Mouse (Mus musculus): ENCODE results near the gene Keap1. TPM values are rescaled to one million over a fixed set of nuclear protein-coding genes. Genes with fewer than 3 reads are reported as not detected.

The Keap1 gene
- polyA plus RNA-seq, 1 experiment from 2014 or later = 60.4 TPM

GRCm38 (mm10) chr9:21249629-21250508 lies 10.7 kb upstream of the Keap1 start:
- Histone ChIP-seq H3K9me3 (ENCODE audit: control insufficient read depth, low read length) (no peaks in the 10 kb centered on the region), H3K36me3 (ENCODE audit: control insufficient read depth, insufficient read depth, low read length) (no peaks in the 10 kb centered on the region), H3K9ac (ENCODE audit: low read length) (no peak overlapping the region), H3K27me3 (ENCODE audit: control insufficient read depth, insufficient read depth, low read depth, low read length) (peaks cover 63% of the 10 kb centered on the region), H3K4me3 (ENCODE audit: low read length) (no peak overlapping the region), H3K4me2 (ENCODE audit: low read depth, low read length) (no peak overlapping the region), H3K27ac (ENCODE audit: low read length) (no peak overlapping the region), H3K4me1 (replicated peaks; ENCODE audit: control insufficient read depth, insufficient read depth, low read length) (peaks cover 9% of the 10 kb centered on the region; the same call in 1 of the 2 replicates)
- WGBS = 20% methylated on average over 17 of the region's 17 CpGs
- ATAC-seq (ENCODE audit: low read depth) = peak; percentile 29; the same call in 1 of the 2 replicates

GRCm38 (mm10) chr9:21248326-21248725 lies 9.2 kb upstream of the Keap1 start, which contains the start of gene S1pr5:
Gene S1pr5, minus strand, starts transcription at chr9:21248443.
- Histone ChIP-seq H3K4me2 (ENCODE audit: low read depth, low read length) (peak within 1 kb of the TSS; percentile 51), H3K27me3 (ENCODE audit: control insufficient read depth, insufficient read depth, low read depth, low read length) (peaks cover 78% of the 10 kb centered on the region), H3K27ac (ENCODE audit: low read length) (no peak within 1 kb of the TSS), H3K9ac (ENCODE audit: low read length) (0 out of 2 replicates have a peak within 1 kb of the TSS, but pooled peaks have one; percentile 39), H3K4me1 (replicated peaks; ENCODE audit: control insufficient read depth, insufficient read depth, low read length) (peaks cover 17% of the 10 kb centered on the region), H3K4me3 (ENCODE audit: low read length) (peak within 1 kb of the TSS; percentile 40), H3K36me3 (ENCODE audit: control insufficient read depth, insufficient read depth, low read length) (no peaks in the 10 kb centered on the region), H3K9me3 (ENCODE audit: control insufficient read depth, low read length) (no peaks in the 10 kb centered on the region)
- peak; percentile 54; the same call in 1 of the 2 replicates for ATAC-seq (ENCODE audit: low read depth)
- WGBS = 2% methylated on average over 30 of the region's 30 CpGs

GRCm38 (mm10) chr9:21246342-21246741 lies 7.2 kb upstream of the Keap1 start:
- peaks cover 17% of the 10 kb centered on the region for H3K4me1 ChIP-seq (replicated peaks; ENCODE audit: control insufficient read depth, insufficient read depth, low read length)
- no peak overlapping the region for H3K27ac ChIP-seq (ENCODE audit: low read length)
- no peak overlapping the region for H3K4me2 ChIP-seq (ENCODE audit: low read depth, low read length)
- peaks cover 87% of the 10 kb centered on the region for H3K27me3 ChIP-seq (ENCODE audit: control insufficient read depth, insufficient read depth, low read depth, low read length)
- 91% methylated on average over 1 of the region's 1 CpGs for WGBS
- H3K36me3 ChIP-seq (ENCODE audit: control insufficient read depth, insufficient read depth, low read length) = no peaks in the 10 kb centered on the region
- H3K9me3 ChIP-seq (ENCODE audit: control insufficient read depth, low read length) = peaks cover 4% of the 10 kb centered on the region; the same call in 1 of the 2 replicates
- H3K9ac ChIP-seq (ENCODE audit: low read length) = no peak overlapping the region
- H3K4me3 ChIP-seq (ENCODE audit: low read length) = no peak overlapping the region
- no peak for ATAC-seq (ENCODE audit: low read depth)

- peak overlapping the region; percentile 74 for H3K4me2 ChIP-seq (ENCODE audit: low read depth, low read length)
- H3K27ac ChIP-seq (ENCODE audit: low read length) = no peak overlapping the region
- peaks cover 4% of the 10 kb centered on the region; the same call in 1 of the 2 replicates for H3K9me3 ChIP-seq (ENCODE audit: control insufficient read depth, low read length)
- no peak for ATAC-seq (ENCODE audit: low read depth)
- peak overlapping the region; percentile 50 for H3K9ac ChIP-seq (ENCODE audit: low read length)
- peaks cover 17% of the 10 kb centered on the region for H3K4me1 ChIP-seq (replicated peaks; ENCODE audit: control insufficient read depth, insufficient read depth, low read length)
- peaks cover 75% of the 10 kb centered on the region for H3K27me3 ChIP-seq (ENCODE audit: control insufficient read depth, insufficient read depth, low read depth, low read length)
- WGBS = 1% methylated on average over 16 of the region's 16 CpGs
- H3K4me3 ChIP-seq (ENCODE audit: low read length) = peak overlapping the region; percentile 47
- no peaks in the 10 kb centered on the region for H3K36me3 ChIP-seq (ENCODE audit: control insufficient read depth, insufficient read depth, low read length)
Observed at GRCm38 (mm10) chr9:21245113-21245487, 5.9 kb upstream of the Keap1 start.

GRCm38 (mm10) chr9:21244428-21245112 lies 5.4 kb upstream of the Keap1 start:
- H3K27me3 ChIP-seq (ENCODE audit: control insufficient read depth, insufficient read depth, low read depth, low read length) = peaks cover 70% of the 10 kb centered on the region
- peaks cover 19% of the 10 kb centered on the region for H3K4me1 ChIP-seq (replicated peaks; ENCODE audit: control insufficient read depth, insufficient read depth, low read length)
- under 1% methylated on average over 72 of the region's 72 CpGs for WGBS
- H3K27ac ChIP-seq (ENCODE audit: low read length) = no peak overlapping the region
- peak overlapping the region; percentile 47 for H3K4me3 ChIP-seq (ENCODE audit: low read length)
- peak overlapping the region; percentile 50 for H3K9ac ChIP-seq (ENCODE audit: low read length)
- no peaks in the 10 kb centered on the region for H3K36me3 ChIP-seq (ENCODE audit: control insufficient read depth, insufficient read depth, low read length)
- H3K4me2 ChIP-seq (ENCODE audit: low read depth, low read length) = peak overlapping the region; percentile 74
- H3K9me3 ChIP-seq (ENCODE audit: control insufficient read depth, low read length) = peaks cover 4% of the 10 kb centered on the region; the same call in 1 of the 2 replicates
- ATAC-seq (ENCODE audit: low read depth) = peak; percentile 47

GRCm38 (mm10) chr9:21243826-21244427 lies 4.8 kb upstream of the Keap1 start:
- Histone ChIP-seq H3K4me2 (ENCODE audit: low read depth, low read length) (peak overlapping the region; percentile 74), H3K9me3 (ENCODE audit: control insufficient read depth, low read length) (peaks cover 4% of the 10 kb centered on the region; the same call in 1 of the 2 replicates), H3K4me1 (replicated peaks; ENCODE audit: control insufficient read depth, insufficient read depth, low read length) (peaks cover 19% of the 10 kb centered on the region), H3K27me3 (ENCODE audit: control insufficient read depth, insufficient read depth, low read depth, low read length) (peaks cover 63% of the 10 kb centered on the region), H3K4me3 (ENCODE audit: low read length) (peak overlapping the region; percentile 47), H3K36me3 (ENCODE audit: control insufficient read depth, insufficient read depth, low read length) (no peaks in the 10 kb centered on the region), H3K27ac (ENCODE audit: low read length) (no peak overlapping the region), H3K9ac (ENCODE audit: low read length) (peak overlapping the region; percentile 50)
- no peak for ATAC-seq (ENCODE audit: low read depth)
- 7% methylated on average over 42 of the region's 42 CpGs for WGBS

DNA sequence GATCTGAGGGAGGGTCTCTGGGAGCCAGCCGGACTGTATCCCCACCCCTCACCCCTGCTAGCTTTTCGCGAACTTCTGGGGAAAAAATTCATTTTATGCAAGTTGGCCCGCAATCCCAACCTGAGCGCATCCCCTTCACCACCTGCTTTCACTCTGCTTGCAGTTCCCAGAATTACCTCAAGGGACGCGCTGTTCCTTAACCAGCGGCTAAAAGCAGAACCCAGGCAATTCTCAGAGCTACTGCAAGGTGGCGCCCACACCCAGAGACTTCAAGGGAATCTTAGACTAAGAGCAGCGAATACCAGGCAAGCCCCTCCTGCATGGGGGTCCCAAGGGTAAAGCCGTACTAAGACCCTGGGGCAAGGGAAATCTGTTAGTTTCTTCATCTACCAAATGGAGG lies 2.2 kb upstream of the Keap1 start:
- Histone ChIP-seq H3K36me3 (ENCODE audit: control insufficient read depth, insufficient read depth, low read length) (no peaks in the 10 kb centered on the region), H3K9me3 (ENCODE audit: control insufficient read depth, low read length) (peaks cover 4% of the 10 kb centered on the region; the same call in 1 of the 2 replicates), H3K4me1 (replicated peaks; ENCODE audit: control insufficient read depth, insufficient read depth, low read length) (peaks cover 27% of the 10 kb centered on the region), H3K9ac (ENCODE audit: low read length) (no peak overlapping the region), H3K27me3 (ENCODE audit: control insufficient read depth, insufficient read depth, low read depth, low read length) (peaks cover 42% of the 10 kb centered on the region), H3K4me2 (ENCODE audit: low read depth, low read length) (no peak overlapping the region), H3K4me3 (ENCODE audit: low read length) (no peak overlapping the region), H3K27ac (ENCODE audit: low read length) (no peak overlapping the region)
- ATAC-seq (ENCODE audit: low read depth) = no peak
- 6% methylated on average over 11 of the region's 11 CpGs for WGBS

GRCm38 (mm10) chr9:21239465-21239848 lies 296 bp upstream of the Keap1 start:
- H3K4me1 ChIP-seq (replicated peaks; ENCODE audit: control insufficient read depth, insufficient read depth, low read length) = peaks cover 21% of the 10 kb centered on the region
- peak overlapping the region; percentile 95 for H3K4me3 ChIP-seq (ENCODE audit: low read length)
- H3K36me3 ChIP-seq (ENCODE audit: control insufficient read depth, insufficient read depth, low read length) = peaks cover 9% of the 10 kb centered on the region
- no peak for ATAC-seq (ENCODE audit: low read depth)
- H3K4me2 ChIP-seq (ENCODE audit: low read depth, low read length) = peak overlapping the region; percentile 73
- peak overlapping the region; percentile 83 for H3K27ac ChIP-seq (ENCODE audit: low read length)
- 30% methylated on average over 4 of the region's 4 CpGs for WGBS
- H3K9ac ChIP-seq (ENCODE audit: low read length) = peak overlapping the region; percentile 100
- H3K9me3 ChIP-seq (ENCODE audit: control insufficient read depth, low read length) = peaks cover 4% of the 10 kb centered on the region; the same call in 1 of the 2 replicates
- peaks cover 26% of the 10 kb centered on the region for H3K27me3 ChIP-seq (ENCODE audit: control insufficient read depth, insufficient read depth, low read depth, low read length)

Data from lung, embryonic 16.5 days (tissue).